ENCODE assay signal across 25 mouse cellular contexts in the genomic region with DNA sequence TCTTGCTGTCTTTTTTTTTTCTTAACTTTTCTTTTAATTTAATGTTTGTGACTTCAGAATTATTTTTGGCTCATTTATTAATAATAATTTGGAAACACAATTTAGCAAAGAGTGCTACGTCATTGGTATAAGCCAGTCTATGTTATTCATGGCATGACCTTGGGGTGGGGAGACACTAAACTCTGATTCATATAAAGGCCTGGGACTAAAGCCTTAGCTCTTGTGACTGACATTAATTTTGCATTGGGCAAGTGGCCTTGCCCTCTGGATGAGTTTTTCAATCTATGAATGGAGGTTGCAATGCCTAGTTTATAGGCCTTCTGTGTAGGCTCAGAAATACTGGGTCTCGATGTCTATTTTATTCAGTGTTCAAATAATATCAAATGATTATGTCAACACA.
"Had no signal": no experiment of that assay in that cellular context is flagged by ENCODE, and none has a peak within 500 bp of the region (broad histone marks: within the 10 kb centered on the region; RNA-seq: fewer than 3 reads in every experiment).

No protein-coding gene starts in this region.

- H3K4me1 ChIP-seq: heart, embryonic 13.5 days; heart, embryonic 15.5 days; hindbrain, embryonic 13.5 days; hindbrain, embryonic 15.5 days; limb, embryonic 10.5 days; limb, embryonic 12.5 days; liver, embryonic 13.5 days; liver, embryonic 15.5 days had no signal

- H3K36me3 ChIP-seq: heart, embryonic 13.5 days; heart, embryonic 15.5 days; hindbrain, embryonic 13.5 days; hindbrain, embryonic 15.5 days; limb, embryonic 10.5 days; limb, embryonic 12.5 days; liver, embryonic 13.5 days; liver, embryonic 15.5 days had no signal

- H3K27ac ChIP-seq: heart, embryonic 13.5 days; heart, embryonic 15.5 days; hindbrain, embryonic 13.5 days; hindbrain, embryonic 15.5 days; hindbrain, postnatal 0 days; layer of hippocampus, adult 2 months; left cerebral cortex, adult 2 months; limb, embryonic 10.5 days; limb, embryonic 12.5 days; liver, embryonic 13.5 days; liver, embryonic 15.5 days had no signal

- ATAC-seq: hindbrain, postnatal 0 days; intestine, embryonic 16.5 days had no signal

- H3K9ac ChIP-seq: heart, embryonic 13.5 days; heart, embryonic 15.5 days; hindbrain, embryonic 13.5 days; hindbrain, embryonic 15.5 days; limb, embryonic 12.5 days; liver, embryonic 13.5 days; liver, embryonic 15.5 days had no signal

- H3K4me2 ChIP-seq: heart, embryonic 11.5 days; heart, embryonic 13.5 days; heart, embryonic 15.5 days; hindbrain, embryonic 13.5 days; hindbrain, embryonic 15.5 days; limb, embryonic 12.5 days; liver, embryonic 11.5 days; liver, embryonic 13.5 days; liver, embryonic 15.5 days had no signal

- H3K27me3 ChIP-seq: heart, embryonic 13.5 days; heart, embryonic 15.5 days; hindbrain, embryonic 13.5 days; hindbrain, embryonic 15.5 days; limb, embryonic 12.5 days; liver, embryonic 13.5 days; liver, embryonic 15.5 days had no signal

- H3K4me3 ChIP-seq: heart, embryonic 13.5 days; heart, embryonic 15.5 days; hindbrain, embryonic 13.5 days; hindbrain, embryonic 15.5 days; layer of hippocampus, adult 2 months; left cerebral cortex, adult 2 months; limb, embryonic 10.5 days; limb, embryonic 12.5 days; liver, embryonic 13.5 days; liver, embryonic 15.5 days had no signal

- DNase-seq: gastrocnemius, postnatal 14 days; gastrocnemius, postnatal 36 days; heart, adult 18-20 months; heart, postnatal 14 days; heart, postnatal 36 days; kidney, adult 11 months; kidney, adult 8-10 months; kidney, postnatal 10 days; kidney, postnatal 25 days; kidney, postnatal 4 days; liver; liver, embryonic 13.5 days had no signal

- H3K9me3 ChIP-seq: heart, embryonic 13.5 days; heart, embryonic 15.5 days; hindbrain, embryonic 13.5 days; hindbrain, embryonic 15.5 days; limb, embryonic 10.5 days; limb, embryonic 12.5 days; liver, embryonic 13.5 days; liver, embryonic 15.5 days had no signal
